Mouse (Mus musculus): Measurements from ENCODE around the gene Psmd7.
A peak's percentile ranks its signal among the peaks of the same experiment; 100 is the strongest.

Gene Psmd7

DNA sequence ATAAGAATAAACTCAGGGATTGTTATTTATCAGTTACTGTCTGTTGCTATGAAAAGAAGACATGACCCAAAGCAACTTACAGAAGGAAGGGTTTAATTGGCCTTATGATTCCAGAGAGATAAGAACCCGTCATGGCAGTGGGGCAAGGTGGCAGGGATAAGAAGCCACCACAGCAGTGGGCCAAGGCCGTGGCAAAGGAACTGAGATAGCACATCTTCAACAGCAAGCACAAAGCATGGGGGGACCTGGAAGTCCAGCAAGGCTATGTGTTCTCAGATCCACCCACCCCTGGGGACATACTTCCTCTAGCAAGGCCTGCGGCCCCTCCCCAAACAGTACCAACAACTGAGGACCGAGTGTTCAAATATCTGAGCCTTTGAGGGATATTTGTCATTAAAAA is 10.6 kb downstream of the Psmd7 start:
- no peak for DNase-seq

DNA sequence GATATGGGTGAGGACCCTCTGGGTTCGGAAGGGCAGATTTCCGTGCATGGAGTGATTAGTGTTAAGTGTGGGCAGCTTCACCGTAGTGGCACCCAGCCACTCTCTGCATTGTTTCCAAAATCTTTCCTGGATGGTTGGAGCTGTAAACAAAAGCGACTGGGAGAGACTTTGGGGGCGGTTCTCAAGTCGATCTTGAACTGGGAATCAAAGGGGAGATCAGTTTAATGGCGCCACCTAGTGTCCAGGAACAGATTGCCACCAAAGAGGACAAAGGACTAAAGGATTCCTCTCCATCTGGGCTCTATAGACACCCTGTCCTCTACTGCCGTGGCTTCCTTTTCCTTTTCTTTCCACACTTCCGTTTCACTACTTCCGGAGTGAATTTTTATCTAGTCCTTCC is 11.6 kb downstream of the Psmd7 start:
- peak; percentile 73 to 77 for DNase-seq

DNA sequence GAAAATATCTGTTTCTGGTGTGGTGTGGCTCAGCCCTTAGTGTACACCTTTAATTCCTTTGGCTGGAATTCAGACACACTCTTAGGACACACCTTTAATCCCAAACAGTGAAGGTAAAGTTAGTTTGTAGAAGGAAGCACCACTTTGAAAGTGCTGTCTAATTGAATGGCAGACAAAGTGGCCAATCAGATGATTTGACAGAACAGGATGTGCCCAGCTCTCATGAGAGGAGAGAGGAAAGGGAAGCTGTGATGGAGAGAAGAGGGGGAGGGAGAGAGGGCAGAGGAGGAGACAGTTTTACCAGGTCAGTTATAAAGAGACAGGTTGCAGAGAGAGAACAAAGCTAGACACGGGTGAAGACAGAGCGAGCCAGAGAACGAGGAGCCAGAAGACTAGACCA is 13.5 kb downstream of the Psmd7 start:
- DNase-seq, result no peak

DNA sequence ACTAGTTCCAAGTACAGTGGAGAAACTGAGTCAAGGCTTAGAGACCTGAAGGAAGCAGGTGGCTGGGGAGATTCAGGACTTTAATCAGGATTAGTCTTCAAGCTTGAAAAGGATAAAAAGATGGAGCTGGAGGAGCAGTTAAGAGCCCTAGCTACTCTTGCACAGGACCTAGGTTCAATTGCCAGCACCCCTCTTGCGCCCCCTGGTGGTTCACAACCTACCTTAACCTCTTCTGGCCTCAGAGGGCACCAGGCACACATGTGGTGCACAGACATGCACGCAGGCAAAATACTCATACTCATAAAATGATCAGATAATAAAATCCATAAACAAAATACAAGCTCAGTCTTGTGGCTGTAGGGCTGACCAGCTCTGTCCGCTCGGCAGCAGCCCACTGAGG is 15.8 kb downstream of the Psmd7 start:
- DNase-seq, result peak; percentile 88 to 89

DNA sequence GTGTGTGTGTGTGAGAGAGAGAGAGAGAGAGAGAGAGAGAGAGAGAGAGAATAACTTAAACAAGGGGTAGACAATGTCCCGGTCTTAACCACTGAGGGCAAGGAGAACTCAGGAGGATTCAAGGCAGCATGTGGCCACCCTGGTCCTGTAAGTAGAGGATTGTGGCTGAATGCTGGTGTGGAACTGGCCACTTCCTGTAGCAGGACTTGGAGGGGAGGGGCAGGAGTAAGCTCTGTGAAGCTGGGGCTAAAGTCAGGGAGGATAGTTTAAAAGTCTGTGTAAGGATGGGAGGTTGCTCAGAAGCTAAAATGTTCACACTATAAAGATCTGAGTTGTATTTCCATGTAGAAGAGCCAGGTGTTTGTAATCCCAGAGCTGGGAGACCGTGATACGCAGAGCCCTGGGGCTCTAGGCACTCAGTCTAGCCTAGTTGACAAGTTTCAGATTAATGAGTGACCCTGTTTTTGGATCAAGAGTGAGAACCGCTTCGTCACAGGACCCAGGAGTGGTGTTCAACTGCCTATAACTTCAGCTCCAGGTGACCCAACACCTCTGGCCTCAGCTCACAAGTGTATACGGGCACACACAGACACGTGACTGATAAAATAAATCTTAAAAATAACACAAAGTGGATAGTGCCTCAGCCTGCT is 16.7 kb downstream of the Psmd7 start:
- no peak for DNase-seq

DNA sequence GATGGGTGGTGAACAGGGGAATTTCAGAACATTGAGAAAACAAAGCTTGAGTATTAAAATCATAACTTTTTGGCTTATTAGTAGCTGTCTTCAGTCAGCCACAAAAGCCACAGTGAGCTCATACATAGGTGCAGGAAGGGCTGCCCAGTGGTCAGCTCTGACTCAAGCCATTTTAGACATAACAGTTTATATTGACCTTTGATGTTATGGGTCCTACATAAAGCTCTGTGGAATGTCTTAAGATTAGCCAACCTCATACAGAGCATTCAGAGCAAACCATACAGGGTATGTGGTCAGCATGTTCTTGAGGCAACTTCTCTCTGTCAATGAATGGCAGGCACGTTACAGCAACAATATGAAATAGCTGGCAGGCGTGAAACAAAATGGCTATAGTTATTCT is 17.2 kb downstream of the Psmd7 start:
- DNase-seq, result no peak

DNA sequence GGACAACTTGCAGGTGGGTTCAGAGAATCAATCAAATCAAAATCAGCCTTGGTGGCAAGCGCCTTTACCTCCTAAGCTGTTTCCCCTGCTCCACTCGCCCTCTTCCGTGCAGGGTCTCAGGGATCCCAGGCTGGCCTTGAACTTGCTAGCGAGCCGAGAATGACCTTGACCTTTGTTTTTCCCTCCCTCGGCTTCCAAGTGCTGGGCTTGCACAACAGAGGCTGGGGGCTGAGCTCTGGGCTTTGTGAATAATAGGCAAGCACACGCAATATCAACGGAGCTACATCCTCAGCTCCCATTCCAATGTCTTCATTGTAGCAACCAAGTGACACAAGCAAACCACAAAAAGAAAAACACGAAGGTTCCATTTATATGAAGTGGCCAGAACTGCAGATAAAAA is 26.1 kb downstream of the Psmd7 start:
- DNase-seq, result no peak

DNA sequence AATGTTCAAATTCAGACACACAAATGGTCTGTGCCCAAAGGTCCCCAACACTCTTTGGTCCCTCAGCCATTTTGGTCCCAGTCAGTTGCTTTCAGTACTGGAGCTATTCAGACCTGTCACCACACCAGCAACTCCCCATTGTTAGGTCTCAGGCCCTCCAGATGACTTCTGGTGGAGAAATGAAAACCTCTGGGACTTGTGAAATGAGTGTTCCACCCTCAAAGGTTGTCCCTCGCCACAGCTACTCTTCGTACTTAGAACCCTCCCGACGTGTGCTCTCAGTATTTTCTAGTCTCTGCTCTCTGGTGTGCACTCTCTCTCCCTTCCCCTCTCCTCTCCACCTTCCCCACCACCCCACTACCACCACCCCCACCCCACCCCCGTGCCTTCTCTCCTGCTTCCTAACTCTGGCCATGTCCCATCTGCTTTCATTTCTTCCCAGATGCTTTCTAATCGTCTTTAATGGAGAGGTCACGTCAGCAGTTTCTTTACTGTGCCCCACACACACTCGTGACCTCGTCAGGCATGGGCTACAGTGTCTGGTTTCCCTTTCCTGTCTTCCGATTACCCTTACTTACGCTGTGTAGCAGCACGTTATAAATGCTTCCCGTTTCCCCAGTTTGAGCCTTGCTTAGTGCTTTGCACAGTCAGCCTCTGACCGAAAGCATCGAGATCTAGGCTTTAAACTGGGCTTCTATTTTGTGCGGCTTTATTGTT is 27.3 kb downstream of the Psmd7 start:
- peak; percentile 56 to 61 for DNase-seq

DNA sequence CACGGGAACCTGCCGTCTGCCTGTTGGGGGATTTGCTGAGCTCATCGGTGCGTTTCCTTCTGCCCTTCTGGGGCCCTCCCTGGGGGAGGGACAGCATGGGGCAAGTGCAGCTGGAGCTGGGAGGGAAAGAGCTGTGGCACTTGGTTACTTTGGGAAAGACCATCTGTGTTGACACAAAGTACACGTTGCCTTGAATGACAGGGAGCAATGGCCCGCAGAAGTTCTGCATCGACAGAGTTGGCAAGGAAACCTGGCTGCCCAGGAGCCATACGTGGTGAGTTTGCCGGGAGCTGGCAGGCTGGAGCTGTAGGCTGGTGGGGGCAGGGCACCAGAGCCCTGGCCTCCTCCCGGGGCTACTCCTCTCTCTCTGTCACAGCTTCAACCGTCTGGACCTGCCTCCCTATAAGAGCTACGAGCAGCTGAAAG is 31.7 kb downstream of the Psmd7 start:
- DNase-seq, result peak; percentile 13 to 22

DNA sequence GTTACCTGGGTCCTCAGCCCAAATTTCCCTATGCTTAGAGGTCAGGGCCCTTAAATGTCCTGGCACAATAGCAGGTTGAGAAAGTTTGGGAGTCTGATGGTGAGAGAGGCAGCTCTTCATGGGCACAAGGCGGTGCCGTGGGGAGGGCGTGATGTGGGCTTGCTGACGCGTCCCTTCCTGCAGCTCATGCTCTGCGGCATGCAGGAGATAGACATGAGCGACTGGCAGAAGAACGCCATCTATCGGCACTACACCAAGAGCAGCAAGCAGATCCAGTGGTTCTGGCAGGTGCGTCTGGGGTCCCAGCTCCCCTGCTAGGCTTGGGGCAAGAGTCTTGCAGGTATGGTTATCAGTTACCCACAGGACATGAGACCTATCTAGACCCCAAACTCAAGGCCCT is 33.0 kb downstream of the Psmd7 start:
- DNase-seq, result peak; percentile 57 to 63

DNA sequence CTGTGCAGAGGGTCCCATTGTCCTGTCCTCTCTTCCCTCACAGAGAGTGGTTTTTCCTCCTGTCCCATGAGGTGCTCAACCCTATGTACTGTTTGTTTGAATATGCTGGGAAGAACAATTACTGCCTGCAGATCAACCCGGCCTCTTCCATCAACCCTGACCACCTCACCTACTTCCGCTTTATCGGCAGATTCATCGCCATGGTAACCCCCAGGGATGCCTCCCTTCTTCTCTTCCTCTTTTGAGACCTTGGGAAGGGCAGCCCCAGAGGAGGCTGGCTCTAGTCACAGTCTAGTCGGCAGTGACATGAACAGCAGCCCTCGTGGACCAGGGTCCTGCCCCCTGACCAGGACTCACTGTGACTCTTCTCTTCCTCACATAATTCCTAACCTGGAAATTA is 36.0 kb downstream of the Psmd7 start:
- peak; percentile 72 to 82 for DNase-seq

DNA sequence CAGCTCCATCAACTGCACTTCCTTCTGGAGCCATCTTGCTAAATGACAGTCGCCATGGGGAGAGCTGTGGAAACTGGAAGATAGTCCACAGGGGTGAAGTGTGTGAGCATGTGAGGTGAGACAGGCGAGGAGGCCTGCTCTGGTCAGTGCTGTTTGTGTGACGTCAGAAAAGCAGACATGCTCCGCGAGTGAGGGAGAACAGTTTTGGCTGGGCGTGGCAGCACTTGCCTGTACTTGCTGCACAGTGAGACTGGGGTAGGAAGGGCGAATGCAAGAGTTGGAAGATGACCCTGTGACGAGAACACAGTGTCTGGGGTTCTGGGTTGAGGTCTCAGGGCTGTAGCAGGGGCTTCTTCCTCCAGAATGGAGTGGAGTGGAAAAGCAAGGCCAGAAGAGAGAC is 41.4 kb downstream of the Psmd7 start:
- DNase-seq, result no peak

DNA sequence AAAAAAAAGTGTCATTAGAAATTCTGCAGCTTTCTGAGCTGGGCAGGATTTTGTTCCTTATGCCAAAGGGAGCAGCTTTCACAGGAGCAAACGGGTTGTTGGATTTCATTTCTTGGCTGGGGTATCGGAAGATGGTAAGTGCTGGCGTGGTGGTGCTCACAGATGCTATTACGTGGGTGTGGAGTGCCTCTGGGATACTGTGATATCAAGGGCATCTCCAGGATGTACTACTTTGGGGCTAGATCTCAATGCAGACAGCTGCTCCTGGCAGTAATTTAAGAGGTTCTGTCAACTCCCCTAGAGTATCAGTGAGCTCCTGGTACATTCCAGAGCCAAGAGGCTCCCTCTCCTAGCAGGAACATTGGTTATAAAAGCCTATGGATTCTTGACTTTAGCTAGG is 42.1 kb downstream of the Psmd7 start:
- no peak for DNase-seq

DNA sequence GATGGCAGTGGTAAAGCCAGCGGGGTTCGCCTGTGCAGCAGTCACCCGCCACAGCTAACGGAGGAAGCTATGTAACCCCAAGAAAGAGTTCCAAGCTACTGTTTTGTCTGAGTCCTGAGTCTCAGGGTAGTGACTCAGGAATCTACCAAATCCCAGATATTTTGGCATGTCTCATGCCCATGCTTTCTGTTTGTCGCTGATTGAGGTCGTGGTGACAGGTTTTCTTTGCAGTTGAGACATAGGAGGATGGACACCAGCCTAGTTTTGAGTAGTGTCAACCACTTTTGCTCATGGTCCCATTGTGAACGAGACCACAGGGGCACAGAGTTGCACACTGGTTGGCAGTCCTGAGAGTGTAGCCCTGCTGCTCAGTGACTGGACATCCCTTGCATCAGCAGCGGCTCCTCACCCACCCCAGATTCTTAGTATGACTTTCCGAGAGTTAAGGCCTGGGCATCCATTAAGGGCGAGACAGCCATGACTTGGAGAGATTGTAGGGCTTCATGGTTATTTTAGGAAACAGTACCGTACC is 42.6 kb downstream of the Psmd7 start:
- no peak for DNase-seq

DNA sequence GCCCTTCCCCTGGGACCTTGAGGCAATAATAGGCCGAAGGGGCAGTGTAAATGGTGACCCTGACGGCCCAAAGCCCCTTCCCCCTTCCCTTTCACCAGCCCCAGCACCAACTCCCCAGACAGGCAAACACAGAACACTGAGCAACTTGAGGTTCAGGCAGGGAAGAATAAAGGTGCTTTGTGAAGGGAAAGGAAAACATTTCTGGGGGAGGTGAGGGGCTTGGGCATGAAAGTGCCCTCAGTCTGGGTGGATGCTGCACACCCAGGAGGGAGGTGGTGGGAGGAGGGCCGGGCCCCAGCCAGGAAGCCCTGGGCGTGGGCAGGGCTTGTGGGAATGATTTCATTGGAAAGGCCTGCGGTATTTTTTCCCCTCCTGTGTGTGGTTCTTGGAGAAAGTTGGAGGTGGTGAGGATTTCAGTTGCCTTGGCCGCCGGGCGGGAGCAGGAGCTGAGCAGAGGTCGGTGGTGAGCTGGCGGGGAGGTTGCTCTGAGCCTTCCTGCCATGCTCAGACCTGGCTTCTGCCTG is 43.6 kb downstream of the Psmd7 start:
- DNase-seq, result no peak

DNA sequence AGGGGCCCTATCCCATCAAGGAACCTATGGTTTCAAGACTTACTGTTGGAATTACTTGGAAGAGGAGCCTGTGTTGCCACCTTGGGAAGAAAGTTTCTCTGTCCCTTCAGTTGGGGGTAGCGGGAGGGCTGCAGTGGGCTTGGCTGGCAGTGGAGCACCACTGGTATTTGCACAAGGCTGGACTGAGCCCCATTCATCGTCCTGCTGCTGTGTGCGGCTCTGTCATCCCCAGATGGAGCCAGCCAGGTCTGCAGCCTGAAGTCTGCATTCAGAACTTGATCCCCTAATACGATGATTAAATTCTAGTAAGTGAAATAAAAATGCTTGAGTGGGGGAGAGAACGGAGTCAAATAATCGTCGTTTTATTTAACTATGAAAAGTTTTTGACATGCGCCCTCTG is 44.1 kb downstream of the Psmd7 start:
- no peak for DNase-seq

DNA sequence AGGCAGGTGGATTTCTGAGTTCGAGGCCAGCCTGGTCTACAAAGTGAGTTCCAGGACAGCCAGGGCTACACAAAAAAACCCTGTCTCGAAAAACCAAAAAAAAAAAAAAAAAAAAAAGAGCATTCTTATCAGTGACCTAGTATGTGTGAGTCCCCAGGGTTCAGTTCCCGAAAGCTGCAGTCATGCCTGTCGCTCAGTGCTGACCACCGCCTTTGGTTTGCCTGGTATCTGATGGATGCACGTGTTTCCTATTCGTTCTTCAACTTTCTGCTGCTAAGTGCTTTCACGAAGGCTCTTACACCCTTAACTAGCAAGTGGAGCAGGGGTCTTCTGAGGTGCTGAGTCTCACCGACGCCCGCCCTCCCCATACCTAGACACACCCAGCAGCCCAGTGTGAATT is 44.5 kb downstream of the Psmd7 start:
- DNase-seq, result no peak

DNA sequence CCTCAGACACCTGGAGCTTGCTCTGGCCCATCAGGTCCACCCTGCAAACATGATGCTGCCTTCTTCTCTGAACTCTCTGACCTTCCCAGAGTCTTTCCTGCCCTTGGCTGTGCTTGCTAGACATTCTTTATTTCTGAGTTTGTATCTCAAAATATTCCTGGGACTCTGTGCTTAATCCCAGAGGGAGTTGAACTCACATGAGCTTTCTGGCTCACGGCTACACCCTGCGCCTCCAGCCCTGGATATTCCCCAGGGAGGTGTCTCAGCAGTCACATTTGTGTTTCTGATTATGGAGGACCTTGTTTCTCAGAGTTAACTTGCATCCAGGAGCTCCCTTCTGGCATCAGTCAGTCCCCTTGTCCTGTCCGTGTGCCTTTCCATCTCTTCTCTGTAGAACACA is 46.1 kb downstream of the Psmd7 start:
- no peak for DNase-seq

DNA sequence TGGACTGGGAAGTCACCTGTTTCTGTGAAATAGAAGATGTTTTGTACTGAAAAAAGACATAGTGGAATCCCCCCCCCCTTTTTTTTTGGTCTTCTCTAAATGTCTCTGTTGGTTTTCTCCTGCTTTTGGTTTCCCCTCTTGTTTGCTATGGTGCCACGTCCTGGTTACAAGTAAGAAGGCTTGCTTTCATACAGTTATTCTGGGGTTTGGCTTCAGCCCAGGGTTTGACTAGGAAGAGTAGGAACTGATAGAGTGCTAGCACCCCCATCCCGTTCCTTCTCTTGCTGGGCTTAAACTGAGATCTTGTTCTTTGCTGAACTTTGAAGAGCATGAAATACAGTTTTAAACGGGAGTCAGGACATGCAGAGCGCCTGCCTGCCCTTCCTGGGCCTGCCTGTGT is 46.9 kb downstream of the Psmd7 start:
- DNase-seq, result no peak

DNA sequence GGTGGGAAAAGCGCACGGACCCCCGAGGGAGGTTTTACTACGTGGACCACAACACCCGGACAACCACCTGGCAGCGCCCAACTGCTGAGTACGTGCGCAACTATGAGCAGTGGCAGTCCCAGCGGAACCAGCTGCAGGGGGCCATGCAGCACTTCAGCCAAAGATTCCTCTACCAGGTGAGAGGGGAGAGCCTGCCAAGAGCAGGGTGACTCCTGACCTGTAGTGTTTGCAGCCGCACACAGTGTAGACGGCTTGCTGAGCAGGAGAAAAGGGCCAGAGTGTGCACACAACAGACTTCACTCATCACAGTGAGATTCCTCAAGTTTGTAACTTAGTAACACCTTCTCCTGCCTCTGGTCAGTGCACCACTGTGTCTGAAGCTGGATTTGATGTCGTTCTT is 47.6 kb downstream of the Psmd7 start:
- DNase-seq, result no peak

DNA sequence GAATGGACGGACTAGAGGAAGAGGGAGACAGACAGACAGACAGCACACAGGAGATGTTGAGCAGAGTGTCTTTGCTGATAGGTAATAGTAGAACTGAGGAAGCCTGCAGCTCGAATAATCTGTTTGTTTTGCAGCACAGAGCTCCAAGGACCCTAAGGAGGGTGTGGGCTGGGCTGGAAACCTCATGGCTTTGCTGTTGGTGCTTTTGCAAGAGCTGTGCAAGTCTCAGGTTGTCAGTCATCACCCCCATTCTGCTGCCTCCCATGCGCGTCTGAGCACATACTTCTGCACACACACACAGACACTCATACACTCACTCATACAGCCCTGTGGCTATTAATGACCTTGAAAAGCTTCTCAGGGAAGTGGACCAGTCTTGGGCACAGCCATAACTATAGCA is 50.8 kb downstream of the Psmd7 start:
- no peak for DNase-seq
